Mouse (Mus musculus): ENCODE measurements around the gene Spns2.

- TF ChIP-seq EP300 (optimal IDR thresholded peaks at IDR 0.05) (no peak), CTCF (IDR thresholded peaks at IDR 0.05; ENCODE audit: low read depth) (no peak)
Measured at GRCm38 (mm10) chr11:72488753-72489271, 892 bp downstream of the Spns2 start.

Measured in stomach, postnatal 0 days (tissue).